Mouse (Mus musculus): ENCODE measurements around the gene Grb7.

Gene Grb7

GRCm38 (mm10) chr11:98469761-98470714 lies 23.8 kb downstream of the Grb7 start:
- no peak for DNase-seq (ENCODE audit: low read depth in 1 of 2, low spot score in 2 of 2)

- DNase-seq (ENCODE audit: low read depth in 1 of 2, low spot score in 2 of 2), result no peak
These were observed 24.6 kb downstream of the Grb7 start for GRCm38 (mm10) chr11:98470795-98471194.

- no peak for DNase-seq (ENCODE audit: low read depth in 1 of 2, low spot score in 2 of 2)
These were observed 26.5 kb downstream of the Grb7 start for GRCm38 (mm10) chr11:98472696-98473095.

- DNase-seq (ENCODE audit: low read depth in 1 of 2, low spot score in 2 of 2), result no peak
These were observed 27.8 kb downstream of the Grb7 start for GRCm38 (mm10) chr11:98473916-98474479.

- DNase-seq (ENCODE audit: low read depth in 1 of 2, low spot score in 2 of 2), result no peak
These were observed 28.8 kb downstream of the Grb7 start for GRCm38 (mm10) chr11:98474967-98475366.

- DNase-seq (ENCODE audit: low read depth in 1 of 2, low spot score in 2 of 2), result no peak
These were observed 29.6 kb downstream of the Grb7 start for GRCm38 (mm10) chr11:98475630-98476433.

- no peak for DNase-seq (ENCODE audit: low read depth in 1 of 2, low spot score in 2 of 2)
These were observed 30.2 kb downstream of the Grb7 start for GRCm38 (mm10) chr11:98476434-98476807.

GRCm38 (mm10) chr11:98477011-98477701 lies 31.0 kb downstream of the Grb7 start:
- DNase-seq (ENCODE audit: low read depth in 1 of 2, low spot score in 2 of 2), result no peak

GRCm38 (mm10) chr11:98479026-98479939 lies 33.1 kb downstream of the Grb7 start:
- DNase-seq (ENCODE audit: low read depth in 1 of 2, low spot score in 2 of 2), result no peak

GRCm38 (mm10) chr11:98479940-98480497 lies 33.8 kb downstream of the Grb7 start:
- no peak for DNase-seq (ENCODE audit: low read depth in 1 of 2, low spot score in 2 of 2)

GRCm38 (mm10) chr11:98481231-98481630 lies 35.0 kb downstream of the Grb7 start:
- DNase-seq (ENCODE audit: low read depth in 1 of 2, low spot score in 2 of 2), result no peak

- no peak for DNase-seq (ENCODE audit: low read depth in 1 of 2, low spot score in 2 of 2)
These were observed 35.9 kb downstream of the Grb7 start for GRCm38 (mm10) chr11:98482067-98482466.

GRCm38 (mm10) chr11:98485749-98486148 lies 39.6 kb downstream of the Grb7 start:
- no peak for DNase-seq (ENCODE audit: low read depth in 1 of 2, low spot score in 2 of 2)

GRCm38 (mm10) chr11:98487526-98488040 lies 41.4 kb downstream of the Grb7 start:
- DNase-seq (ENCODE audit: low read depth in 1 of 2, low spot score in 2 of 2), result no peak

GRCm38 (mm10) chr11:98488540-98489234 lies 42.5 kb downstream of the Grb7 start:
- no peak for DNase-seq (ENCODE audit: low read depth in 1 of 2, low spot score in 2 of 2)

GRCm38 (mm10) chr11:98491571-98491970 lies 45.4 kb downstream of the Grb7 start:
- DNase-seq (ENCODE audit: low read depth in 1 of 2, low spot score in 2 of 2), result no peak

- no peak for DNase-seq (ENCODE audit: low read depth in 1 of 2, low spot score in 2 of 2)
These were observed 46.8 kb downstream of the Grb7 start for GRCm38 (mm10) chr11:98492959-98493358.

- DNase-seq (ENCODE audit: low read depth in 1 of 2, low spot score in 2 of 2), result no peak
These were observed 47.2 kb downstream of the Grb7 start for GRCm38 (mm10) chr11:98493394-98493793.

- DNase-seq (ENCODE audit: low read depth in 1 of 2, low spot score in 2 of 2), result no peak
These were observed 49.1 kb downstream of the Grb7 start for GRCm38 (mm10) chr11:98495176-98495719.

All from monocyte, adult 2 months (primary cell).